Mouse (Mus musculus) hindbrain, embryonic 14.5 days (tissue): ENCODE measurements around the gene Iqgap1. TPM values are rescaled to one million over a fixed set of nuclear protein-coding genes. Genes with fewer than 3 reads are reported as not detected.

Experiments
- ATAC-seq: fragments of 200-750 bp; cut with Nextera tagmentation; 2 replicates; pipeline ENCODE4 v1.8.0; 2017; ENCODE audit warnings: moderate number of reproducible peaks, mild to moderate bottlenecking, moderate TSS enrichment, moderate library complexity; ENCODE audit not compliant: low FRiP score
- DNase-seq: peaks from one replicate; pipeline ENCODE4 v3.0.0-alpha.2; 2015; ENCODE audit warnings: low spot score
- H3K27ac ChIP-seq: fragments of 300-500 bp; sonication (generic); 2 replicates; pipeline ENCODE4 v1.5.1; 2014; ENCODE audit warnings: mild to moderate bottlenecking, moderate library complexity
- H3K27me3 ChIP-seq: fragments of 300-500 bp; sonication (generic); 2 replicates; pipeline ENCODE4 v1.6.1; 2014; ENCODE audit warnings: mild to moderate bottlenecking, low read length, mixed read lengths; ENCODE audit not compliant: control insufficient read depth, insufficient read depth
- H3K36me3 ChIP-seq: fragments of 300-500 bp; sonication (generic); replicated peaks from 2 replicates; pipeline ENCODE4 v1.6.1; 2014; ENCODE audit not compliant: control insufficient read depth, insufficient read depth
- H3K4me1 ChIP-seq: fragments of 300-500 bp; sonication (generic); replicated peaks from 2 replicates; pipeline ENCODE4 v1.6.1; 2014; ENCODE audit warnings: antibody characterized with exemption, low read length, mixed read lengths; ENCODE audit not compliant: control insufficient read depth, insufficient read depth
- H3K4me2 ChIP-seq: fragments of 300-500 bp; sonication (generic); replicated peaks from 2 replicates; pipeline ENCODE4 v1.6.1; 2014; ENCODE audit warnings: mild to moderate bottlenecking, moderate library complexity
- H3K4me3 ChIP-seq: fragments of 300-500 bp; sonication (generic); replicated peaks from 2 replicates; pipeline ENCODE4 v1.5.1; 2014; ENCODE audit warnings: mild to moderate bottlenecking, low read length
- H3K9ac ChIP-seq: fragments of 300-500 bp; sonication (generic); 2 replicates; pipeline ENCODE4 v1.6.1; 2014
- H3K9me3 ChIP-seq: fragments of 300-500 bp; sonication (generic); 2 replicates; pipeline ENCODE4 v1.6.1; 2016; ENCODE audit warnings: low read length; ENCODE audit not compliant: control insufficient read depth
- whole genome bisulfite sequencing: fragments of 180-500 bp; shearing (Covaris S2); extraction: QIAGEN DNeasy Blood & Tissue Kit; methylation state at CpG from one replicate; pipeline ENCODE4 v1.1.7; 2014; 5-methylcytosine and 5-hydroxymethylcytosine counted together
- polyA plus RNA-seq: library from polyadenylated mRNA; unstranded; fragments of >200 nt; fragmentation: Nextera tagmentation; extraction: Ambion mirVana; gene quantifications from 2 replicates; pipeline ENCODE4 v1.2.1, GENCODE M21; 2014

The Iqgap1 gene
- polyA plus RNA-seq, 1 experiment from 2014 or later: 24.7 TPM

DNA sequence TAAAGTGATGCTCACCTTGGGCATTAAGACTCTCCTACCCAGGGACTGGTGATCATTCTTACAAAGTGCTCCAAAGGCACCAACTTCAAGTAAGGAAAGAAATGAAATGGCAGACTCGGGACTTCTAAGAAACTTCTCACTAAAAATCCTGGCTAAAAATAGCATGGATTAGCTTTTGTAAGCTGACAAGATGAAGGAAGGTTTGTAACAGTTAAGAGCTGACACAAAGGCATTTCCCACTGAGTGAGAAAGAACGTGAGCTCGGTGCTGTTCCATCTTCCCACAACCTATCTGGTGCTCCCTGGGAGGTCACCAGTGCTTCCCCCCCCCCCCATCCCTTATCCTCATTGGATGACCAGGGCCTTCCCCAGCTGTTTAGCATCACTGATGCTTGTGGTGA, 80.0 kb downstream of the Iqgap1 start:
- 5% methylated on average over 3 of the region's 3 CpGs for WGBS
- H3K4me3 ChIP-seq: no peak overlapping the region
- no peak overlapping the region for H3K9ac ChIP-seq
- ATAC-seq: no peak
- H3K36me3 ChIP-seq: peaks cover 64% of the 10 kb centered on the region
- no peak overlapping the region for H3K27ac ChIP-seq
- H3K27me3 ChIP-seq: no peaks in the 10 kb centered on the region
- H3K4me1 ChIP-seq: peaks cover 17% of the 10 kb centered on the region; the same call in 1 of the 2 replicates
- no peak for DNase-seq
- H3K9me3 ChIP-seq: no peaks in the 10 kb centered on the region
- H3K4me2 ChIP-seq: no peak overlapping the region

DNA sequence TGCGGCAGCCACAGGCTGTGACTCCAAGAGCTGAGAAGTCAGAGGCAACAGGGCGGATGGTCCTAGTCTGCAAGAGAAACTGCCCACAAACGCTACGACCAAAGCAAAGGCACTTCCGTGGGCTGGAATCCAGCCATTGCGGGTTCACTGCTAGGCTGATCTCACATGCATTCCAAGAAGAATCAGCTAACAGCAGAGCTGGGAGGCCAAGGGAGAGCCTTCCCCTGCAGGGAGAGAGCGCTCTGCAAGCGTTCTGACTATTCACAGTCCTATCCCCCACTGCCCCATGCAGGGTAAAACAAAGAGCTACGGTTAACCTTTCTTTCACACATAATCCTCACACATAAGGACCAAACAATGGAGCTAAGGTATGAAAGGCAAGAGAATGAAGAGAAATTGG, 80.5 kb downstream of the Iqgap1 start:
- Histone ChIP-seq H3K27ac (0 out of 2 replicates have a peak overlapping the region, but pooled peaks have one; percentile 43), H3K9ac (no peak overlapping the region), H3K27me3 (no peaks in the 10 kb centered on the region), H3K9me3 (no peaks in the 10 kb centered on the region), H3K4me2 (no peak overlapping the region), H3K36me3 (peaks cover 64% of the 10 kb centered on the region), H3K4me1 (peaks cover 17% of the 10 kb centered on the region; the same call in 1 of the 2 replicates), H3K4me3 (no peak overlapping the region)
- ATAC-seq: no peak
- no peak for DNase-seq
- WGBS: 10% methylated on average over 9 of the region's 9 CpGs

GRCm38 (mm10) chr7:80743920-80744630, 81.7 kb downstream of the Iqgap1 start:
- Histone ChIP-seq H3K36me3 (peaks cover 65% of the 10 kb centered on the region), H3K9me3 (no peaks in the 10 kb centered on the region), H3K27ac (no peak overlapping the region), H3K4me3 (no peak overlapping the region), H3K9ac (no peak overlapping the region), H3K27me3 (no peaks in the 10 kb centered on the region), H3K4me2 (no peak overlapping the region), H3K4me1 (peaks cover 17% of the 10 kb centered on the region; the same call in 1 of the 2 replicates)
- 84% methylated on average over 9 of the region's 9 CpGs for WGBS
- no peak for DNase-seq
- no peak for ATAC-seq

GRCm38 (mm10) chr7:80742671-80743070, 83.1 kb downstream of the Iqgap1 start:
- 98% methylated on average over 3 of the region's 3 CpGs for WGBS
- no peak overlapping the region for H3K4me2 ChIP-seq

GRCm38 (mm10) chr7:80740954-80741353, 84.8 kb downstream of the Iqgap1 start:
- no peaks in the 10 kb centered on the region for H3K9me3 ChIP-seq
- no peak overlapping the region for H3K4me2 ChIP-seq
- H3K27me3 ChIP-seq: no peaks in the 10 kb centered on the region
- DNase-seq: peak; percentile 69
- no peak overlapping the region for H3K27ac ChIP-seq
- ATAC-seq: no peak
- H3K4me3 ChIP-seq: no peak overlapping the region
- H3K4me1 ChIP-seq: 0 out of 2 replicates have a peak, but pooled peaks cover 9% of the 10 kb centered on the region
- H3K36me3 ChIP-seq: peaks cover 73% of the 10 kb centered on the region
- WGBS: 31% methylated on average over 7 of the region's 7 CpGs
- H3K9ac ChIP-seq: no peak overlapping the region

More at GRCm38 (mm10) chr7:80742671-80743070, 83.1 kb downstream of the Iqgap1 start:
- ATAC-seq (no peak), DNase-seq (no peak)
- Histone ChIP-seq H3K27ac (no peak overlapping the region), H3K4me1 (peaks cover 17% of the 10 kb centered on the region; the same call in 1 of the 2 replicates), H3K9me3 (no peaks in the 10 kb centered on the region), H3K4me3 (no peak overlapping the region), H3K9ac (no peak overlapping the region), H3K27me3 (no peaks in the 10 kb centered on the region), H3K36me3 (peaks cover 63% of the 10 kb centered on the region)

GRCm38 (mm10) chr7:80736199-80736598, 89.6 kb downstream of the Iqgap1 start:
- no peak overlapping the region for H3K27ac ChIP-seq
- H3K4me1 ChIP-seq: no peaks in the 10 kb centered on the region
- H3K4me3 ChIP-seq: no peak overlapping the region
- H3K9ac ChIP-seq: no peak overlapping the region
- H3K36me3 ChIP-seq: peaks cover 87% of the 10 kb centered on the region
- DNase-seq (no peak), ATAC-seq (no peak)
- H3K9me3 ChIP-seq: no peaks in the 10 kb centered on the region
- no peaks in the 10 kb centered on the region for H3K27me3 ChIP-seq
- H3K4me2 ChIP-seq: no peak overlapping the region
- 90% methylated on average over 10 of the region's 10 CpGs for WGBS

- Histone ChIP-seq H3K27ac (no peak overlapping the region), H3K4me1 (no peaks in the 10 kb centered on the region), H3K9ac (no peak overlapping the region), H3K36me3 (peaks cover 85% of the 10 kb centered on the region), H3K9me3 (no peaks in the 10 kb centered on the region), H3K4me2 (no peak overlapping the region), H3K4me3 (no peak overlapping the region), H3K27me3 (no peaks in the 10 kb centered on the region)
- DNase-seq (no peak), ATAC-seq (no peak)
- 84% methylated on average over 11 of the region's 11 CpGs for WGBS
Observed at GRCm38 (mm10) chr7:80732986-80733385, 92.8 kb downstream of the Iqgap1 start.

DNA sequence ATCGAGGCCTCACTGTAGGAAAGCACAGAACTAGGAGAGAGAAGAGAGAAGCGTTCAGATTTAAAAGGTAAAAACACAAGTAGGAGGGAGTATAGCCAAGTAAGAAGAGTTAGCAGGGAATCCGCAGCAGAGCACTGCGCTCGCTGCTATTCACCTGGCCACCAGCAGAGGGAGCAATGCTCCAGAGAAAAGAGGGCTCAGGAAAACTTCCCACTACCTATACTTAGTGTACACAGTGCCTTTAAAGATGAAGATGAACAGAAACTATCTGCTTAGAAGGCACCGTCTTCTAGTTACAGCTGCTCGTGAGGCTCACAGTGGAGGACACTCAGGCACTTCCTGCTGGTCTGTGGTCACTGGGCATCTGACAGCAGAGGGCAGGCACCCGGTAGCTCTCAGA, 96.1 kb downstream of the Iqgap1 start:
- ATAC-seq (no peak), DNase-seq (peak; percentile 88)
- no peak overlapping the region for H3K4me2 ChIP-seq
- WGBS: 32% methylated on average over 8 of the region's 8 CpGs
- peaks cover 88% of the 10 kb centered on the region for H3K36me3 ChIP-seq
- no peak overlapping the region for H3K27ac ChIP-seq
- no peaks in the 10 kb centered on the region for H3K4me1 ChIP-seq
- H3K4me3 ChIP-seq: no peak overlapping the region
- no peak overlapping the region for H3K9ac ChIP-seq
- no peaks in the 10 kb centered on the region for H3K27me3 ChIP-seq
- no peaks in the 10 kb centered on the region for H3K9me3 ChIP-seq

- no peak overlapping the region for H3K9ac ChIP-seq
- H3K27ac ChIP-seq: no peak overlapping the region
- DNase-seq (no peak), ATAC-seq (no peak)
- H3K9me3 ChIP-seq: no peaks in the 10 kb centered on the region
- H3K27me3 ChIP-seq: no peaks in the 10 kb centered on the region
- H3K4me3 ChIP-seq: no peak overlapping the region
- no peak overlapping the region for H3K4me2 ChIP-seq
- 27% methylated on average over 9 of the region's 9 CpGs for WGBS
- H3K36me3 ChIP-seq: peaks cover 88% of the 10 kb centered on the region
- H3K4me1 ChIP-seq: no peaks in the 10 kb centered on the region
Observed at GRCm38 (mm10) chr7:80721041-80721440, 104.7 kb downstream of the Iqgap1 start.
